Mouse (Mus musculus): ENCODE data around the gene Srgap2.

The Srgap2 gene

GRCm38 (mm10) chr1:131327167-131327566 lies 200.0 kb downstream of the Srgap2 start:
- no peak for DNase-seq

DNA sequence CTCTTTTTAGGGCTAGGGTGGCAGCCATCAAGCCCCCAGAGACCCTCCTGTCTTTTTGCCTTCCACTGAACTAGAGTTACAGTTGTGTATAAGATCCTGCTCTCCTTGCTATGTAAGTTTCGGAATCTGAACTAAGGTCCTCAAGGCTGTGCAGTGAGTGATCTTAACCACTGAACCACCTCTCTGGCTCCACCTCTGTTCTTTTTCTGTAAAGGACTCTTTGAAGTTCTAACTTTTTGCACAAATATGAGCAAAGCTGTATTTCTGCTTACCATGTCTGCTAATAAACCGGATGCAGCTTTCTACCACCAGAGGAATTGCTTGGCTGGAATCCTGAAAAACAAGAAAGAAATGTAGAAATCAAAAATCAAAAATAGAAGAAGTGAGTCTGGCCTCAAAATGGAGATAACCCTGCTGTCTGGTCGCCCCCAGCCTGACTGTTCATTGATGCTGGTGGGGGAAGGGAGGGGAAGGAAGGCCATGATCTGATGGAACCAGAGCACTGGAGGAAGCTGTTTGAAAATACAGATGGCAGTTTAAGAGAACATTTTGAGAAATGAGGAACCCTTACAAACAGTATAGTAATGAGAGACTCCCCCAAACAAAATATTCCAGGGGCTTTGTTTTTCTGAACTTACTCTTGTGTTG lies 202.2 kb downstream of the Srgap2 start:
- DNase-seq: no peak

- DNase-seq: no peak
Measured at GRCm38 (mm10) chr1:131319598-131320330, 207.4 kb downstream of the Srgap2 start.

DNA sequence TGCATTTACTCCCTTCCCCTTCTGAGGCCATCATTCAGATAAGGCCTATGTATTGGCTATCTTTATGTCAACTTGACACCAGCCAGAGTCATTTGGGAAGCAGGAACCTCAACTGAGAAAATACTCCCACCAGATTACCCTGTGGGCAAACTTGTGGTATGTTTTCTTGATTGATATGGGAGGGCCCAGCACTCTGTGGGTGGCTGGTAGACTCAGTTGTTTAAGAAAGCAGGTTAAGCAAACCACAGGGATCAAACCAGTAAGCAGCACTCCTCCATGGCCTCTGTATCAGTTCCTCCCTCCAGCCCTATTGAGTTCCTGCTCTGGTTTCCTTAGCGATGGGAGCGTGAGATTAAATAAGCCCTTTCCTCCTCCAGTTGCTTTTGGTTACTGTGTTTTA lies 208.8 kb downstream of the Srgap2 start:
- DNase-seq: no peak

GRCm38 (mm10) chr1:131317625-131318024 lies 209.5 kb downstream of the Srgap2 start:
- no peak for DNase-seq

- DNase-seq: no peak
Measured at GRCm38 (mm10) chr1:131311284-131311683, 215.9 kb downstream of the Srgap2 start.

- DNase-seq: no peak
Measured at GRCm38 (mm10) chr1:131310237-131310818, 216.8 kb downstream of the Srgap2 start.

GRCm38 (mm10) chr1:131300750-131301149 lies 226.4 kb downstream of the Srgap2 start:
- no peak for DNase-seq

GRCm38 (mm10) chr1:131299788-131300187 lies 227.4 kb downstream of the Srgap2 start:
- DNase-seq: peak; percentile 28

DNA sequence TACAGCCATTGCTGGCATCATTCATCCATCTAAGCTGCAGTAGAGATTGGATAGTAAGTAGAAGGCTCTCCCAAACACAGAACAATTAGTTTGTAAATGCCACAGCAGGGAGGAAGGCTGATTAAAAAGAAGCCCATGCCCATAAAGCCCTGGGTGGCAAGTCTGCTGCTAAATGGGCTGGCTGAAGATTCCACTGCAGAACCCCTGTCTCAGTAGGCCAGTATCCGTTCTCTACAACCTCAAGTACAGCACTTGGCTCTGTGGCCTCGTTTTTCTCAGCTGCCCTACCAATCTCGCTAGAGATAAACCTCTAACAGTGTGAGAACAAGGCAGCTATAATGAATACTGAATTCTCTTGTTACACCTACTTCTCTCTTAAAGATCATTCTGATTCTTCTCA lies 227.9 kb downstream of the Srgap2 start:
- DNase-seq: no peak

DNA sequence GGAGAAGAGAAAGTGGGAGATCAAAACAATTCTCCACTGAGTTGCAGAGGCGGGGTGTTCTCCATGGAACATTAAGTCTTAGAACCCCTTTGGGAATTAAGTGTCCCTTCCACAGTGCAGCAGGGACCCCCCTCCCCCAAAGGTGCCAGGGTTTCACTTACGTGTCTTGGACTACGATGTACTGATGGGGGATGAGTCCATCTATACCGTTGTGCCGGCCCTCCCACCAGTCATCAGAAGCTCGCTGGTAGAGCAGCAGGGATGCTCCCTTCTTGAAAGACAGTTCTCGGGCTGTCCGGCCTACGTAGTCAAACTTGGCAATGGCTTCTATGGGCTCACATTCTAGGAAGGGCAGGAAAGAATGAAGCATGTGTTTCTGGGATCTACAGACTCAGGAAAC lies 229.0 kb downstream of the Srgap2 start:
- no peak for DNase-seq

DNA sequence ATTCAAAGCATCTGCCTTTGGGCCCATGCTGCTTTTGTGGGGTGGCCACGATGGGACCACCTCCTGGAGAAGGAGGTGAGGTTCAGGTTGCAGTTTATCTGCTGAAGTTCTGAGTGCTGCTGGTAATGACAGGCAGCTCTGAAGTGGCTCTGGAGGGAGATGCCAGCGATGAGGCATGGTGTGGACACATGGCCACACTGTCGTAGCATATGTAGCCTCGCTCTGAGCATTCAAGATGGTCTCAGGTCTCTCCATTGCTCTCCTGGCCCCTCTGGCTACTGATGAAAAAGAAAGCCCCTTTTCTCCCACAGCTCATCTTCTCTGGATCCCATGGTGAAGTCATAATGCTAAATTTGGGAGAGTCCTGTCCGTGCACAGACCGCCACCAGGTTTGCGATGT lies 230.4 kb downstream of the Srgap2 start:
- no peak for DNase-seq

DNA sequence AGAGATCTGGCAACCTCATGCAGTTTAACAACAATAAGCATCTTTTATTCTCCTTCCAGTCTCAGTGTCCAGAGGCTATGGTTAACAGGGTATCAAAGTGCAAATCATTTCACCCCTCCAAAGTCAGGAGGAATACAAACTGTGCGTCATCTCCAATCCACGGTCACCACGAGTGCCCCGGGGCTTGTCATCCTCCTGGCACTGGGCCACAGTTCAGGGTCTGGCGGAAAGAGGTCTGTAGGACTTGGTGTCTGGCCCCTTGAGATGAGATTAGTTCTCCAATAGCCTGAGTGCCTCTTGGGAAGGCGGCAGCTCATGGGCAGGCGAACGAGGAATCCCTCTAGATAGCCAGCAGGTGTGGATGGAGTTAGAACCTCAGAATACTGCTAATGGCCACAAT lies 232.0 kb downstream of the Srgap2 start:
- no peak for DNase-seq

DNA sequence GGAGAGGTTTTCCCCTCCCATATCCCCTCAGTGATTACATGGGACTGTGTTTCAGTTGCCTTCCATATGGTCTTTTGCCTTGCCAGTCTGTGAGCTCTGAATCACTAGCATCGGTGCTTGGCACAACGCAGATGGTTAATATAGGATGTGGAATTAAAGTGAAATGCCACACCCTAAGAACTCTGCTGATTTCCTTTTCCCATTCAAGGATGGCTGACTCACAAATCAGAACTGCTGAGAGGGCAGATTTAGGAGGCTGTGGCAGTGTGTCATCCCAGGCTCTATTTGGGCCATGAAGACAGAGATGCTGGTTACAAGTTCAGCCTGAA lies 233.3 kb downstream of the Srgap2 start:
- DNase-seq: peak; percentile 71

- no peak for DNase-seq
Measured at GRCm38 (mm10) chr1:131293221-131293921, 233.8 kb downstream of the Srgap2 start.

- DNase-seq: peak; percentile 39
Measured at GRCm38 (mm10) chr1:131290648-131291047, 236.5 kb downstream of the Srgap2 start.

GRCm38 (mm10) chr1:131288938-131289337 lies 238.2 kb downstream of the Srgap2 start:
- no peak for DNase-seq

- DNase-seq: no peak
Measured at GRCm38 (mm10) chr1:131287267-131287666, 239.9 kb downstream of the Srgap2 start.

GRCm38 (mm10) chr1:131286803-131287202 lies 240.3 kb downstream of the Srgap2 start:
- DNase-seq: no peak

GRCm38 (mm10) chr1:131284616-131285015 lies 242.5 kb downstream of the Srgap2 start:
- DNase-seq: no peak

- DNase-seq: no peak
Measured at GRCm38 (mm10) chr1:131284167-131284566, 243.0 kb downstream of the Srgap2 start.

GRCm38 (mm10) chr1:131281731-131282130 lies 245.4 kb downstream of the Srgap2 start:
- no peak for DNase-seq

DNA sequence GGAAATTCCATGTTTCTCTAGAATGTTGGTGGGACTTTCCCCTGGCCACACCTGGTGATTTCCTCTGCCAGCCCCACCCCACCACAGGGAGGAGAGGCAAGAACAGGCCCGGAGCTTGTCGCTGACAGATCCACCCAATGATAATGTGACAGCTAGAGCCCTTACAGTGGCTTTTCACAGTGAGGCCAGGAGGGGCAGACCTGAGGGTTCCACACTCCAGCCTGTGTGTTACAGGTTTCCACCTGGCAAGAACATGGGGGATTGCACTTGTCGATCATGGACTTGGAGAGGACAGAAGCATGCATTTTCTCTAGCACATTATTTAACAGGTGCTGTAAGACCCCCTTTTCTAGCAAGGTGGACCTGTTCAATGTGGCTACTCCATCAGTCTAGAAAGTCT lies 246.9 kb downstream of the Srgap2 start:
- no peak for DNase-seq

GRCm38 (mm10) chr1:131279456-131279776 lies 247.7 kb downstream of the Srgap2 start, which contains the start of gene Ikbke:
Gene Ikbke (minus strand): TSS chr1:131279606.
- no peak for DNase-seq

Measured in layer of hippocampus, adult 9-11 months (tissue).